Mouse (Mus musculus): ENCODE data around the gene Depdc1b. TPM values are rescaled to one million over a fixed set of nuclear protein-coding genes. Genes with fewer than 3 reads are reported as not detected.

Gene Depdc1b
- polyA plus RNA-seq (2017; shearing (Covaris generic)), result 0.29 TPM

GRCm38 (mm10) chr13:108315702-108316486 lies at the start of gene Depdc1b:
Gene Depdc1b, plus strand, starts transcription at chr13:108316332.

GRCm38 (mm10) chr13:108449116-108450097 lies 133.3 kb downstream of the Depdc1b start, which contains the start of gene Pde4d:
Gene Pde4d, plus strand, starts transcription at chr13:108449948.

Other genes starting within 250 kb of the Depdc1b start
- gene Ndufaf2, start 157.7 kb upstream of the Depdc1b start, polyA plus RNA-seq (2017; shearing (Covaris generic)), result 12.6 TPM
- 8.3 TPM for gene Ercc8, start 157.6 kb upstream of the Depdc1b start, polyA plus RNA-seq (2017; shearing (Covaris generic))
- 1.2 TPM for gene Elovl7, start 101.9 kb upstream of the Depdc1b start, polyA plus RNA-seq (2017; shearing (Covaris generic))
- 166 TPM for gene Pde4d, start 133.6 kb downstream of the Depdc1b start, polyA plus RNA-seq (2017; shearing (Covaris generic))